20 mouse cellular contexts compared by ENCODE assay signal in genomic region chr13:16738313-16738712, GRCm38 (mm10).
A peak's percentile ranks its signal among the peaks of the same experiment; 100 is the strongest.
DNase-seq lines count a peak whose midpoint lies in the region; TF ChIP-seq lines count a peak whose summit lies in the region.
"Had no signal": no experiment of that assay in that cellular context is flagged by ENCODE, and none has a peak within 500 bp of the region (broad histone marks: within the 10 kb centered on the region; RNA-seq: fewer than 3 reads in every experiment).

No protein-coding gene starts in this region.

- no peak overlapping the region for H3K4me3 ChIP-seq in C2C12 (ENCODE audit: insufficient read depth, poor library complexity, severe bottlenecking)
- H3K4me3 ChIP-seq in embryonic fibroblast, embryonic 13.5 days (ENCODE audit: insufficient read depth, low read length) = no peak overlapping the region
- H3K4me3 ChIP-seq: embryonic facial prominence, embryonic 10.5 days; erythroblast, embryonic 14.5 days; forebrain, embryonic 15.5 days; gastrocnemius, adult 2 months; heart, embryonic 12.5 days; hindbrain, embryonic 10.5 days had no signal

- H3K4me1 ChIP-seq in embryonic fibroblast, embryonic 13.5 days (ENCODE audit: control insufficient read depth, insufficient read depth, low read length) = peaks cover 2% of the 10 kb centered on the region; the same call in 1 of the 2 replicates
- H3K4me1 ChIP-seq: embryonic facial prominence, embryonic 10.5 days; forebrain, embryonic 15.5 days; heart, embryonic 12.5 days; hindbrain, embryonic 10.5 days had no signal

- H3K27ac ChIP-seq in embryonic fibroblast, embryonic 13.5 days (ENCODE audit: insufficient read depth, low read length) = peak overlapping the region; percentile 94
- H3K27ac ChIP-seq: embryonic facial prominence, embryonic 10.5 days; forebrain, embryonic 15.5 days; gastrocnemius, adult 2 months; hindbrain, embryonic 10.5 days; hindbrain, embryonic 14.5 days had no signal

- no peaks in the 10 kb centered on the region for H3K79me2 ChIP-seq in C2C12 (ENCODE audit: control insufficient read depth, insufficient read depth)

- intact Hi-C loops in left cerebral cortex, postnatal 36 days (cut with DNase I) = no loop called here

- no peaks in the 10 kb centered on the region for H3K79me3 ChIP-seq in C2C12 (ENCODE audit: low read depth)

- H3K36me3 ChIP-seq in C2C12 (ENCODE audit: control insufficient read depth, insufficient read depth) = no peaks in the 10 kb centered on the region
- H3K36me3 ChIP-seq: embryonic facial prominence, embryonic 10.5 days; forebrain, embryonic 15.5 days; heart, embryonic 12.5 days; hindbrain, embryonic 10.5 days had no signal

- TF ChIP-seq POLR2A in embryonic fibroblast, embryonic 13.5 days (IDR thresholded peaks at IDR 0.05; ENCODE audit: low read depth, low read length) = no peak

- H3ac ChIP-seq in C2C12 (ENCODE audit: control insufficient read depth, insufficient read length, low read depth) = no peak overlapping the region

- H3K27me3 ChIP-seq in C2C12 (ENCODE audit: control insufficient read depth, insufficient read depth, insufficient read length) = no peaks in the 10 kb centered on the region
- H3K27me3 ChIP-seq: forebrain, embryonic 15.5 days; heart, embryonic 12.5 days had no signal

- no peak for TF ChIP-seq CTCF in C2C12 (IDR thresholded peaks at IDR 0.05; ENCODE audit: control insufficient read depth, insufficient read depth, insufficient read length)
- TF ChIP-seq CTCF in embryonic fibroblast, embryonic 13.5 days (IDR thresholded peaks at IDR 0.05; ENCODE audit: borderline replicate concordance, insufficient read depth, low read length) = no peak

- DNase-seq in adrenal gland, postnatal 14 days = peak; percentile 20
- DNase-seq in adrenal gland, postnatal 10 days = no peak
- peak; percentile 10 for DNase-seq in 3134 (ENCODE audit: extremely low read depth, insufficient read length, low spot score)
- no peak for DNase-seq in ovary, postnatal 14 days (ENCODE audit: low spot score)
- DNase-seq in left cerebral cortex, postnatal 36 days (ENCODE audit: low spot score in 2 of 2) = no peak
- DNase-seq: B cell, adult 2 months; cerebellum, adult 18-20 months; cerebellum, adult 9-11 months; cerebellum, postnatal 36 days; gastrocnemius, adult 2 months; gastrocnemius, postnatal 25 days; kidney, adult 8-10 months had no signal

TF ChIP-seq in C2C12, 6 proteins besides CTCF, POLR2A, EP300 and RAD21:
- TF ChIP-seq FOSL1 (IDR thresholded peaks at IDR 0.05; ENCODE audit: insufficient read depth, low read length, poor library complexity, severe bottlenecking) (peak; percentile 23), USF1 (IDR thresholded peaks at IDR 0.05; ENCODE audit: low read depth) (no peak), CEBPB (IDR thresholded peaks at IDR 0.05; ENCODE audit: low read depth) (peak; percentile 33), MYOG (IDR thresholded peaks at IDR 0.05; ENCODE audit: control insufficient read depth, extremely low read depth, insufficient read length) (no peak), MAX (IDR thresholded peaks at IDR 0.05) (no peak)

Comparison
In these comparisons a context has a peak if more than half of its experiments do, and no peak if none do; other contexts are left out.
1. DNase-seq: peak in adrenal gland, postnatal 14 days (single experiment) and 3134 (single experiment); none in adrenal gland, postnatal 10 days (single experiment), ovary, postnatal 14 days (single experiment) and left cerebral cortex, postnatal 36 days (0 of 2).